Mouse (Mus musculus) spleen, adult 12 weeks (tissue): ENCODE measurements around the gene Abca8a.
"Not testable (repeated sequence)": the region's sequence is repeated elsewhere in the genome, so short reads cannot be mapped to it uniquely, and the experiment has no call there.

Experiments used
- DNase-seq: peaks from one replicate; pipeline ENCODE4 v3.0.0; 2022; ENCODE audit warnings: low spot score

Gene Abca8a

DNA sequence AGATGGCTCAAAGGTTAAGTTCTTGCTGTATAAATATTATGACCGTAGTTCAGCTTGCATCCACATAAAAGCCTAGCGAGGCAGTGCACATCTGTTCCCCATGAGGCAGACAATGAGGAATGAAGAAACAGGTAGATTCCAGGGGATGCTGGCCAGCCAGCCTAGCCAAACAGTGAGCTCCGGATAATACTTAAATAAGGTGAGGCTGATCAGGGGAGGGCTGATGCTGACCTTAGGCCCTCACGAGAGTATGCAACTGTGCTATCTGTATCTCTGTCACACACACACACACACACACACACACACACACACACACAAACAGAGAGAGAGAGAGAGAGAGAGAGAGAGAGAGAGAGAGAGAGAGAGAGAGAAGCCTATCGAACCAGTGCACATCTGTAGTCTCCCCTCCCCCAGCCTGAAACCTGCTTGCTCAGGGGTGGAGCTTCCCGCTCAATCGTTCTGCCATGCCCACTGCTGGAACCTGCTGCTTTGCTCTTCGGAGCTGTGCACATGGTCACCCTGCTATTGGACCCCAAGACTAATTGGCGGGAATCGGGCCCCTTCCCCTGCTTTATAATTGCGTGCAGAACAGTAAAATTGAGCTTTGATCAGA, 108.2 kb downstream of the Abca8a start:
- not testable (repeated sequence) for DNase-seq

DNA sequence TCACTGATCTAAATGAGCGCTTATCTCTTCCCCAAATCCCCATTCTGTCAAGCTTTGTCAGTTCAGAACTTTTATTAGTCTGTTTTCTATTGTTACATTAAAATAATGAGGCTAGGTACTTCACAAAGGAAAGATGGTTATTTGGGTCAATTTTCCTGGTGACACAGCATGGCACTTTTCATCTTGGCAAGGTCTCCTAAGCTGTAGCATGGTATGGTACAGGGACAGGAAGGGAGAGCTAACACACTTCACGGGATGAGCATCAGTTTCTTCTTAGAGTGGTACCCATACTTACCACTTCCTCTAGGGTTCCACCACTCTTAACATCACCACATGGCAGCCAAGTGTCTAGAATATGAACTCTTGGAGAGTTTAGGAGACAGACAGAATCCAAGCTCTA, 113.9 kb downstream of the Abca8a start:
- DNase-seq, result no peak
